Mouse (Mus musculus) neutrophil, adult 5-6 weeks (primary cell): Measurements from ENCODE around the gene Gm20683. TPM values are rescaled to one million over a fixed set of nuclear protein-coding genes. Genes with fewer than 3 reads are reported as not detected.

Experiments
- ATAC-seq: fragments of 151-379, 151-347 bp; 2 replicates; pipeline ENCODE4 v1.8.0; 2017; ENCODE audit warnings: mild to moderate bottlenecking, moderate TSS enrichment; ENCODE audit not compliant: insufficient number of reproducible peaks, poor library complexity, low FRiP score, severe bottlenecking; ENCODE audit errors: extremely low read depth
- total RNA-seq: library from RNA; stranded (forward); fragments of 200-1000 nt; gene quantifications from 2 replicates; pipeline ENCODE4 v1.2.3, GENCODE M21; 2017

Gm20683 gene
- total RNA-seq, 1 experiment from 2014 or later, result 3.4 TPM

- no peak for ATAC-seq
Measured at GRCm38 (mm10) chr17:25860229-25860628, 18.7 kb upstream of the Gm20683 start.

GRCm38 (mm10) chr17:25844396-25844901 is 2.9 kb upstream of the Gm20683 start, which contains the start of gene Rhot2:
Gene Rhot2 (minus strand): TSS chr17:25844851.
- ATAC-seq, result peak; percentile 92

GRCm38 (mm10) chr17:25843636-25844395 is 2.3 kb upstream of the Gm20683 start:
- no peak for ATAC-seq

- no peak for ATAC-seq
Measured at GRCm38 (mm10) chr17:25843122-25843521, 1.6 kb upstream of the Gm20683 start.

DNA sequence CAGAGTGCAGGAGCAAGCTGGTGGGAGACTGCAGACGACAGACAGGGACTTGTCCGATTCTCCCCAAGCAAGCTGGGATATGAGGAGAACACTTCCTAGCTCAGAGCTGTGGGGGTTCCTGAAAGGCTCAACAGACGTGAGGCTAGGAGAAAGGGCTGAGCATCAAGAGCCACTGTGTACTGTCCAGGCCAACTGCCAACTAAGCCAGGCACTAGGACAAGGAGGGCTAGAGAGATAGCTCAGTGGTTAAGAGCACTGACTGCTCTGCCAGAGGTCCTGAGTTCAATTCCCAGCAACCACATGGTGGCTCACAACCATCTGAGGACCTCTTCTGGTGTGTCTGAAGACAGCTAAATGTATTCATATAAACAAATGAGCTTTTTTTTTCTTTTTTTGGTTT is 946 bp upstream of the Gm20683 start:
- ATAC-seq, result no peak

GRCm38 (mm10) chr17:25840519-25840918 is 1.0 kb downstream of the Gm20683 start:
- no peak for ATAC-seq

GRCm38 (mm10) chr17:25839455-25840235 is 1.9 kb downstream of the Gm20683 start:
- no peak for ATAC-seq

- ATAC-seq, result no peak
Measured at GRCm38 (mm10) chr17:25838904-25839303, 2.7 kb downstream of the Gm20683 start.

GRCm38 (mm10) chr17:25837533-25837932 is 4.0 kb downstream of the Gm20683 start:
- no peak for ATAC-seq

DNA sequence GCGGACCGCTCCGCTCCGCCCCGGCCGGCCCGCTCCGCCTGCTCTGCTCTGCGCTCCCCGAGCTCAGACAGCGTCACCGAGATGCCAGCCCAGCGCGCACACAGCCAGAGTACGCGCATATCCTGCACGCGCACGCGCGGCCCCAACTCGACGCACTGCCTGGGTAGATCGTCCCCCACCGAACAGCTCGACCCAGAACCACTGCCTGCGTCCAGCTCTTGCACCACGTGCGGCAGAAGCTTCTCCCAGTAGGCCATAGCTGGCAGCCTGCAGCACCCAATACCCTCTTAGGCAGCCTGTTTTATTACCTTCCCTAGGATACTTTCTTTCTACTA is 4.5 kb downstream of the Gm20683 start, which contains the start of gene Rhbdl1:
Gene Rhbdl1, minus strand, starts transcription at position 220 of the 335 bp plus-strand sequence.
- no peak for ATAC-seq

DNA sequence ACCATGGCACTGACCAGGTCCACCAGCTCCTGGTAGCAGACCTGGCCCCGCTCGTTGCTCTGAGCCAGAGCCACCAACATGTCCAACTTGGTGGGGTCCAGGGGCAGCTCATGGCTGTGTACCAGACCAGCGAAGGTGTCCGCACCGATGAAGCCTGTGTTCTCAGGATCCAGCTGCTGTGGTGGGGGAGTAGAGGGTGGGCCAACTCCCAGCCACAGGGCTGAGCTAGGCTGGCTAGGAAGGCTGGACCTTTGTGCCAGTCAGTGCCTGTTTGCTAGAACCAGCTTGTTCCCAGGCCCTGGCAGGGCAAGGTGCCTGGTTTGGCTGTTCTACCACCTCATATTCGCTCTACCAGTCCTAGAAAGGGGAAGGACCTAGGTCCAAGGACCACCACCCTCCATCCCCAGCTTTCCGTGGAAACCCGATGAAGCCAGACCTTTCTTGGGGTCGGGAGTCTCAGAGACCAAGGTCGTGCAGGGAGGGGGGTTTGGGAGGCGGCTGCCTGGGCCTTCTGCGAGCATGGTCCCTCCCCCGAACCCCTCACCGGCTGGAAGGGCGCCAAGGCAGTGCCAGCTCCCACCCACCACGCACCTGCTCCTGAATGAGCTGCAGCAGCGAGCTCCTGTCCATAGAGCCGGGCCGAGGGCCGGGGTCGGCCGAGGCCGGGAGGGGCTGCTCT is 5.0 kb downstream of the Gm20683 start:
- ATAC-seq, result no peak

GRCm38 (mm10) chr17:25835816-25836215 is 5.7 kb downstream of the Gm20683 start:
- ATAC-seq, result no peak

DNA sequence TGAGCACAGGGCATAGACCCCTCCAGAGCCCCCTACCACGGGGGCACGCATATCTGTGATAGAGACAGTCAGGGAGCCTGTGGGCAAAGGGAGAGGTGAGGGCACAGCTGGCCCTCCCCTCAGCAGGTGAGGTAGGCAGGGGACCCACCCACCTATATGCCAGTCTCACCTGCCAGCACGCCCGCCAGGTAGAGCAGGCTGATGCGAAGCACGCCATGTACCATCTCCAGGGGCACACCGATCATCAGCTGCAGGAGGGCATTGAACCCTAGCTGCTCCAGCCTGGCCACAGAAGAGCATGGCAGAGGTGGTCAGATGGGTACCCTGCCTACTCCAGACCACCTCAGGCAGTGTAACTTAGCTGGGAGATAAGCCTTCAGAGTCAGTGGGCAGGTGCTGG is 6.3 kb downstream of the Gm20683 start:
- ATAC-seq, result no peak

DNA sequence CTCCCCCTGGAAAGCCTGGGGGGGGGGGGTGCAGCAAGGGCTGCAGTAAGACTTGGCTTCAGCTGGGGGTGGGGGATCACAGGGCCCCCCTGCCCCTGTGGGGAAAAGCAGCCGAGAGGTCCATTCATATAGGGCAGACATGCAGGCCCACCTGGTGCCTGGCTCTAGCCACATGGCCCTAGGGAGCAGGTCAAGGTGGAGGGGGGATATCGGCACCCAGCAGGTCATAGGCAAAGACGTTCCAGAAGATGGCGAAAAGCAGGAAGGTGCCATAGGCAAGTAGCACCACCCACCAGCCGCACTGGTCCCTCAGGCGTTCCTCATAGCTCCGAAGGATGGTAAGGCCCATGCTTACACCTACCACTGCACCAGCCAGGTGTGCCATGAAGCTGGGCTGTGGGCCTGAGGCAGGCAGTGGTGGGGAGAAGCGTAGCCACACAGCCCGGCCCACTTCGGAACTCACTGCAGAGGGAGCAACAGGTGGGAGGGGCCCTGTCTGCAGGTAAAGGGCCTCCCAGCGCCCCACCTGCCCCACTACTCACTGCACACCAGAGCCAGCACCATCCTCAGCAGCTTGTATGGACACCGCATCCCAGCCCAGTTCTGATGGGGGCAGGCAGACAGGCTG is 6.9 kb downstream of the Gm20683 start:
- ATAC-seq, result no peak

GRCm38 (mm10) chr17:25833961-25834594 is 7.5 kb downstream of the Gm20683 start:
- ATAC-seq, result no peak

GRCm38 (mm10) chr17:25833291-25833663 is 8.3 kb downstream of the Gm20683 start, which contains the start of gene Stub1:
Gene Stub1 (minus strand): TSS chr17:25833404.
- peak; percentile 0; the same call in 1 of the 2 replicates for ATAC-seq

GRCm38 (mm10) chr17:25832436-25833290 is 8.9 kb downstream of the Gm20683 start:
- ATAC-seq, result peak; percentile 89
